Mouse (Mus musculus) heart, embryonic 10.5 days (tissue): Measurements from ENCODE around the gene Rad23b. TPM values are rescaled to one million over a fixed set of nuclear protein-coding genes. Genes with fewer than 3 reads are reported as not detected.
A peak's percentile ranks its signal among the peaks of the same experiment; 100 is the strongest.

ENCODE experiments used
- DNase-seq: peaks from one replicate; pipeline ENCODE4 v3.0.0-alpha.2; 2017; ENCODE audit warnings: low spot score
- H3K27ac ChIP-seq: fragments of 300-500 bp; sonication (generic); 2 replicates; pipeline ENCODE4 v1.5.1; 2016; ENCODE audit warnings: mild to moderate bottlenecking
- H3K27me3 ChIP-seq: fragments of 300-500 bp; sonication (generic); 2 replicates; pipeline ENCODE4 v1.6.1; 2016; ENCODE audit warnings: mild to moderate bottlenecking; ENCODE audit not compliant: poor library complexity, insufficient read depth, severe bottlenecking
- H3K36me3 ChIP-seq: fragments of 300-500 bp; sonication (generic); 2 replicates; pipeline ENCODE4 v1.6.1; 2016; ENCODE audit warnings: mild to moderate bottlenecking, moderate library complexity
- H3K4me1 ChIP-seq: fragments of 300-500 bp; sonication (generic); 2 replicates; pipeline ENCODE4 v1.6.1; 2016; ENCODE audit warnings: mild to moderate bottlenecking
- H3K4me3 ChIP-seq: fragments of 300-500 bp; sonication (generic); 2 replicates; pipeline ENCODE4 v1.5.1; 2016; ENCODE audit warnings: mild to moderate bottlenecking, moderate library complexity
- H3K9me3 ChIP-seq: fragments of 300-500 bp; sonication (generic); 2 replicates; pipeline ENCODE4 v1.6.1; 2016; ENCODE audit warnings: mild to moderate bottlenecking, moderate library complexity
- WGBS: fragments of 180-500 bp; shearing (Covaris S2); methylation state at CpG from one replicate; pipeline ENCODE4 v1.1.7; 2016; 5-methylcytosine and 5-hydroxymethylcytosine counted together
- polyA plus RNA-seq: library from polyadenylated mRNA; unstranded; fragments of >200 nt; fragmentation: Nextera tagmentation; extraction: Ambion mirVana; gene quantifications from 2 replicates; pipeline ENCODE4 v1.2.1, GENCODE M21; 2016

Gene Rad23b
- polyA plus RNA-seq, 1 experiment from 2014 or later: 85.9 TPM

DNA sequence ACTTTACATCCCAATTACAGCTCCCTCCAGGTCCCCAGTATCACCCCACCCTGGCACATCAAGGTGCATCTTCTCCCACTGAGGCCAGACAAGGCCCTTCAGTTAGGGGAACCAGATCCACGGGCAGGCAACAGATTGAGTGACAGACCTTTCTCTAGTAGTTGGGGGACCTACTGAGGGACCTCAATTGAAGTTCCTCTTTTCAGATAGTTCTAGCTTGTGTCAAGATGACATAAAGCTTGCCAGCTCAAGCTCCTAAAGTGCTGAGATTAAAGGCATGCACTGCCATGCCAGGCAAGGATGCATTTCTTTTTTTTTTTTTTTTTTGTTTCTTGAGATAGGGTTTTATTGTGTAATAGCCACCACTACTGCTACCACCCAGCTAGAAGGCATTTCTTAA lies 16.2 kb downstream of the Rad23b start:
- no peaks in the 10 kb centered on the region for H3K4me1 ChIP-seq
- H3K9me3 ChIP-seq: no peaks in the 10 kb centered on the region
- H3K27ac ChIP-seq: no peak overlapping the region
- H3K36me3 ChIP-seq: peaks cover 30% of the 10 kb centered on the region
- no peak overlapping the region for H3K4me3 ChIP-seq
- 50% methylated on average over 1 of the region's 1 CpGs for WGBS
- DNase-seq: no peak
- H3K27me3 ChIP-seq: no peaks in the 10 kb centered on the region

DNA sequence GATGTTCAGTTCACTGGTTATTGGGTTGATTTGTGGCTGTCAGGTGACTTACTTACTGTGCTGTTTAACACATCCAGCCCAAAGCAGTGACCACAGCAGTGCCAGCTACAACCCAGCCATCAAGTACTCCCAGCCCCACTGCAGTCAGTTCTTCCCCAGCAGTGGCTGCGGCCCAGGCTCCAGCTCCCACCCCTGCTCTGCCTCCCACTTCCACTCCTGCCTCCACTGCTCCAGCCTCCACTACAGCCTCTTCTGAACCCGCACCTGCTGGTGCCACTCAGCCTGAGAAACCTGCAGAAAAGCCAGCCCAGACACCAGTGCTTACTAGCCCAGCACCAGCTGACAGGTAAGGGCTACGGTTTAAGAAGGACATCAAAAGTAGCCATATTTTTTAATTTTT lies 20.3 kb downstream of the Rad23b start:
- no peaks in the 10 kb centered on the region for H3K4me1 ChIP-seq
- 94% methylated on average over 3 of the region's 3 CpGs for WGBS
- H3K4me3 ChIP-seq: no peak overlapping the region
- H3K36me3 ChIP-seq: peaks cover 41% of the 10 kb centered on the region
- no peak overlapping the region for H3K27ac ChIP-seq
- no peaks in the 10 kb centered on the region for H3K27me3 ChIP-seq
- no peaks in the 10 kb centered on the region for H3K9me3 ChIP-seq
- no peak for DNase-seq

GRCm38 (mm10) chr4:55371355-55371754 lies 21.5 kb downstream of the Rad23b start:
- H3K27ac ChIP-seq: no peak overlapping the region
- 87% methylated on average over 7 of the region's 7 CpGs for WGBS
- peaks cover 44% of the 10 kb centered on the region for H3K36me3 ChIP-seq
- H3K27me3 ChIP-seq: no peaks in the 10 kb centered on the region
- no peak overlapping the region for H3K4me3 ChIP-seq
- H3K9me3 ChIP-seq: no peaks in the 10 kb centered on the region
- no peak for DNase-seq
- no peaks in the 10 kb centered on the region for H3K4me1 ChIP-seq

DNA sequence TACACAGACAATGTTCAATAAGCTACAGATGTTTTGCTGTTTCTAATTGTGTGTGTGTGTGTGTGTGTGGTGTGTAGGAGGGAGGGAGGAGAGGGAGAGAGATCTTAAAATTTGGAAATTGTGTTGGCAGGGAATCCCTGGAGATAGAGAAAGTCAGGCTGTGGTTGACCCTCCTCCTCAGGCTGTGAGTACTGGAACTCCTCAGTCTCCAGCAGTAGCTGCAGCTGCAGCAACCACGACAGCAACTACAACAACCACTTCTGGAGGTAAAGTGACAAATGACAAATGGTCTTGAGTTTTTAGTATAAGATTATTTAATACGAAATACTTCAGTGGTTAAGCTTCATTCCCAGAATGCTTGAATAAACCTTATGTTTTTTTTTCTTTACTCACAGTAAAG lies 32.5 kb downstream of the Rad23b start:
- Histone ChIP-seq H3K4me1 (no peaks in the 10 kb centered on the region), H3K9me3 (no peaks in the 10 kb centered on the region), H3K27me3 (no peaks in the 10 kb centered on the region), H3K36me3 (peaks cover 89% of the 10 kb centered on the region), H3K27ac (no peak overlapping the region), H3K4me3 (no peak overlapping the region)
- WGBS: 94% methylated on average over 2 of the region's 2 CpGs
- no peak for DNase-seq

- H3K27ac ChIP-seq: no peak overlapping the region
- no peaks in the 10 kb centered on the region for H3K9me3 ChIP-seq
- no peak overlapping the region for H3K4me3 ChIP-seq
- no peak for DNase-seq
- WGBS: 89% methylated on average over 2 of the region's 2 CpGs
- H3K27me3 ChIP-seq: no peaks in the 10 kb centered on the region
- H3K36me3 ChIP-seq: peaks cover 61% of the 10 kb centered on the region
- H3K4me1 ChIP-seq: peaks cover 6% of the 10 kb centered on the region; the same call in 1 of the 2 replicates
These were observed 36.9 kb downstream of the Rad23b start for GRCm38 (mm10) chr4:55386768-55387167.

- Histone ChIP-seq H3K27ac (no peak overlapping the region), H3K27me3 (no peaks in the 10 kb centered on the region), H3K36me3 (peaks cover 20% of the 10 kb centered on the region), H3K4me1 (peaks cover 6% of the 10 kb centered on the region; the same call in 1 of the 2 replicates), H3K9me3 (no peaks in the 10 kb centered on the region), H3K4me3 (no peak overlapping the region)
- WGBS: 66% methylated on average over 1 of the region's 1 CpGs
- no peak for DNase-seq
These were observed 41.6 kb downstream of the Rad23b start for GRCm38 (mm10) chr4:55391480-55391879.

DNA sequence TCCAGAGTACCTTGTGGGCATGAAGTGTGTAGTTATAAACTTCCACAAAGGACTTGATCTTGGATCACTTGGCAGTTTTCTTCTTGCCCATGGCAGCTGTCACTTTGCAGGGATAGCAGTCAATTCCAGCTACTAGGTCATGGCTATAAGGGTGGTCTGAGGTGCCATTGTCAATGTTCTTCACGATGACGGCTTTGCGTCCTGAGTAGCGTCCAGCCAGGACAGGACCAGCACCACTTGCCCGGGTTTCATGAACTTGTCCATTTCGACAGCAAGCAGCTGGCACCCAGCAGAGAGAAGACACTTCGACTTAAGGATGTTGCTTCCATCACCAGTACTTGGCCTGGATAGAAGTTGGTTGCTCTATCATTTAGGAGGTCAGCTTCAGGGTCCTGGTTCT lies 42.6 kb downstream of the Rad23b start:
- DNase-seq: no peak
- H3K4me1 ChIP-seq: peaks cover 6% of the 10 kb centered on the region; the same call in 1 of the 2 replicates
- no peak overlapping the region for H3K4me3 ChIP-seq
- WGBS: 89% methylated on average over 7 of the region's 7 CpGs
- H3K9me3 ChIP-seq: no peaks in the 10 kb centered on the region
- H3K36me3 ChIP-seq: peaks cover 12% of the 10 kb centered on the region; the same call in 1 of the 2 replicates
- H3K27ac ChIP-seq: no peak overlapping the region
- no peaks in the 10 kb centered on the region for H3K27me3 ChIP-seq

- H3K4me1 ChIP-seq: 0 out of 2 replicates have a peak, but pooled peaks cover 5% of the 10 kb centered on the region
- H3K27ac ChIP-seq: no peak overlapping the region
- H3K36me3 ChIP-seq: no peaks in the 10 kb centered on the region
- no peaks in the 10 kb centered on the region for H3K9me3 ChIP-seq
- H3K27me3 ChIP-seq: no peaks in the 10 kb centered on the region
- 0 out of 2 replicates have a peak overlapping the region, but pooled peaks have one; percentile 2 for H3K4me3 ChIP-seq
- 37% methylated on average over 17 of the region's 17 CpGs for WGBS
- DNase-seq: peak; percentile 53
These were observed 48.3 kb downstream of the Rad23b start for GRCm38 (mm10) chr4:55397911-55398762.

DNA sequence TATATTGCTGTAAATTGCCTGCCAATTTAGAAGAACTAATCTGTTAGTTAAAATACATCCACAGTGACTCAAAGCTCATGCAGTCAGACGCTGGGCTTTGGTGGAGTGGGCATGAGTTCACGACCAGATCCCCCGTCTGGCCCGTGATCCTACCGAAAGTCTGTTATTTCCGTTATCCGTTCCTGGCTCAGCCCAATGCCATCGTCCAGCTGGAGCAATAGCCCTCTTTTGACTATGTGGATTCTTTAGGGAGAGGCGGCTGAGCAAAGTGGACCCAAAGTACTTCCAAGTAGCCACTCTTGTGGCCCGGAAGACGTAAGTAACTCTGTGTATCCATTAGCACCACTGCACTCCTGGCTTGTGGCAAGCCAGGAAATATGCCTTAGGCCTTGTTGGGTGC lies 49.1 kb downstream of the Rad23b start:
- 81% methylated on average over 11 of the region's 11 CpGs for WGBS
- Histone ChIP-seq H3K27me3 (no peaks in the 10 kb centered on the region), H3K9me3 (no peaks in the 10 kb centered on the region), H3K4me1 (0 out of 2 replicates have a peak, but pooled peaks cover 5% of the 10 kb centered on the region), H3K36me3 (no peaks in the 10 kb centered on the region), H3K27ac (no peak overlapping the region), H3K4me3 (no peak overlapping the region)
- peak; percentile 51 for DNase-seq

- H3K36me3 ChIP-seq: no peaks in the 10 kb centered on the region
- WGBS: 72% methylated on average over 3 of the region's 3 CpGs
These were observed 55.5 kb downstream of the Rad23b start for GRCm38 (mm10) chr4:55405329-55405728.

DNA sequence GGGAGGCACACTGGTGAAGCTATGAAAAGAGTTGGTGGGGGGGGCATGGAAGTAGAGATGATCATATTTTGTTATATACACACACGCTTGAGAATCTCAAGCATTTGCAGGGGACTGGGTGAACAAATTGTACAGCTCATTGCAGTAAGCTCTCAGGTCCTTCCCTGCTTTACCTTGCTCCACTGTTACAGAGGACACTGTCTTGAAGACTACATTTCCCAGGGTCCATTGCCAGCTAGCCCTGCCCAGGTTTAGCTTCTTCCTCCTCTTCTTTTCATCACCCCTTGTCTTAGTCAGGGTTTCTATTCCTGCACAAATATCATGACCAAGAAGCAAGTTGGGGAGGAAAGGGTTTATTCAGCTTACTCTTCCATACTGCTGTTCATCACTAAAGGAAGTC lies 56.7 kb downstream of the Rad23b start:
- Histone ChIP-seq H3K27me3 (no peaks in the 10 kb centered on the region), H3K36me3 (no peaks in the 10 kb centered on the region), H3K27ac (no peak overlapping the region), H3K9me3 (no peaks in the 10 kb centered on the region), H3K4me1 (no peaks in the 10 kb centered on the region), H3K4me3 (no peak overlapping the region)
- 80% methylated on average over 1 of the region's 1 CpGs for WGBS
- no peak for DNase-seq

More at GRCm38 (mm10) chr4:55405329-55405728, 55.5 kb downstream of the Rad23b start:
- no peaks in the 10 kb centered on the region for H3K4me1 ChIP-seq
- H3K4me3 ChIP-seq: no peak overlapping the region
- no peak overlapping the region for H3K27ac ChIP-seq
- H3K27me3 ChIP-seq: no peaks in the 10 kb centered on the region
- no peaks in the 10 kb centered on the region for H3K9me3 ChIP-seq
- DNase-seq: no peak

DNA sequence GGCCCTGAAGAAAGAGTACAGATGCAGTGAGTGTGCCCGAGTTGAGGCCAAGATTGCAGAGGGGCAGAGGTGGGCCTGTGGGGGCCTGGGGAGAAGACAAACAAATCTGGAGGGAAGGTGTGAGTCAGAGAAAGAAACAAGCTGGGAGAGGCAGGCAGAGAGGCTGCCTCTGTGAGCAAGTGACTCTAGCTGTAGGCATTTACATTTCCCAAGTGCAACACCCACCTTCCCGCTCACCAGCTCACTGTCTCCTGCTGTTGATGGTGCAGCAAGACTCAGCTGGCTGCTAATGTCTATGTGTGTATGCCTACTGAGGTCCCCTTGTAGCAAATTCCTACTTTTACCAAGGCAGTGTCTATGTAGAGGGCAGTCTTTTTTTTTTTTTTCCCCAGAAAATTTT lies 58.2 kb downstream of the Rad23b start:
- peak; percentile 41 for DNase-seq
- H3K4me1 ChIP-seq: no peaks in the 10 kb centered on the region
- no peak overlapping the region for H3K27ac ChIP-seq
- H3K27me3 ChIP-seq: no peaks in the 10 kb centered on the region
- 28% methylated on average over 2 of the region's 2 CpGs for WGBS
- no peaks in the 10 kb centered on the region for H3K36me3 ChIP-seq
- no peak overlapping the region for H3K4me3 ChIP-seq
- no peaks in the 10 kb centered on the region for H3K9me3 ChIP-seq

GRCm38 (mm10) chr4:55409025-55409424 lies 59.2 kb downstream of the Rad23b start:
- DNase-seq: no peak
- H3K27me3 ChIP-seq: no peaks in the 10 kb centered on the region
- H3K9me3 ChIP-seq: no peaks in the 10 kb centered on the region
- H3K36me3 ChIP-seq: no peaks in the 10 kb centered on the region
- no peak overlapping the region for H3K4me3 ChIP-seq
- WGBS: 91% methylated on average over 16 of the region's 16 CpGs
- H3K4me1 ChIP-seq: no peaks in the 10 kb centered on the region
- no peak overlapping the region for H3K27ac ChIP-seq
